Mouse (Mus musculus): Measurements from ENCODE around the gene Myof.

- no peak for TF ChIP-seq CTCF (IDR thresholded peaks at IDR 0.05; ENCODE audit: borderline replicate concordance, insufficient read depth, low read length)
- TF ChIP-seq POLR2A (IDR thresholded peaks at IDR 0.05; ENCODE audit: low read depth, low read length): no peak
Observed at GRCm38 (mm10) chr19:37925323-37925722, 118.1 kb downstream of the Myof start.

All from embryonic fibroblast, embryonic 13.5 days (primary cell).